Mouse (Mus musculus): Measurements from ENCODE around the gene Krt86.

GRCm38 (mm10) chr15:101479007-101479665 lies 5.9 kb downstream of the Krt86 start:
- TF ChIP-seq ZNF384 (IDR thresholded peaks at IDR 0.05; ENCODE audit: low read depth, low read length) (no peak), ZC3H11A (IDR thresholded peaks at IDR 0.05; ENCODE audit: borderline replicate concordance, low read depth, low read length) (no peak), HCFC1 (IDR thresholded peaks at IDR 0.05; ENCODE audit: borderline replicate concordance, insufficient read depth, low read length) (no peak), CHD2 (IDR thresholded peaks at IDR 0.05; ENCODE audit: low read depth, low read length) (no peak)

Measured in ES-E14 (cell line).